Mouse (Mus musculus): ENCODE results near the gene I830077J02Rik.

The I830077J02Rik gene

DNA sequence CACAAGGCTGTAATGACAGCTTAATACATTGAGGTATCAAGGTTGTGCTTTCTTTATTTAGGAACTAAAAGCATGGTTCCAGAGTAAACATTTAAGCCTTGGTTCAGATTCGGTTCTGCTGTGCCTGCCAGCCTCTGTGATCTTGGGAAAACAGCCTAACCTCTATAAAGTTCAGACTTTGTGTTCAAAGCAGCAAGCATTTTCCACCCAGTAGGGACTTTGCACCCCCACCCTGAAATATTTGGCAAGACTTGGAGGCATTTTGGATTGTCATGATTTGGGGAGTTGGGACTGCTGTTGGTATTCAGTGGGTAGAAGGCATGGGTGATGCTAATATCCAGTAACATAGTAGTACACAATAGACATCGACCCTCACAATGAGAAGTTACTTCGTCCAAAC is 43.5 kb downstream of the I830077J02Rik start:
- no peak for TF ChIP-seq GATA4 (IDR thresholded peaks at IDR 0.05; ENCODE audit: insufficient replicate concordance, low read length)

DNA sequence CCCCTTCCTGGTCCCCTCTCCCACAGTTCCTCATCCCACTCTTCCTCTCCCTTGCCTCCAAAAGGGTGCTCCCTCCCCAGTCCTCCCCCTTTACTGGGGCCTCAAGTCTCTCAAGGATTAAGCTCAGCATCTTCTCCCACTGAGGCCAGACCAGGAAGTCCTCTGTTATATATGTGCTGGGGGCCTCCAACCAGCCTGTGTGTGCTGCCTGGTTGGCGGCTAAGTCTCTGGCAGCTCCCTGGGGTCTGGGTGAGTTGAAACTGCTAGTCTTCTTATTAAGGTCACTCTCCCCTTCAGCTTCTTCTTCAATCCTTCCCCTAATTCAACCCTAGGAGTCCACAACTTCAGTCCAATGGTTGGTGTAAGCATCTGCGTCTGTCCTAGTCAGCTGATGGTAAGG is 49.4 kb downstream of the I830077J02Rik start:
- TF ChIP-seq GATA4 (IDR thresholded peaks at IDR 0.05; ENCODE audit: insufficient replicate concordance, low read length): no peak

DNA sequence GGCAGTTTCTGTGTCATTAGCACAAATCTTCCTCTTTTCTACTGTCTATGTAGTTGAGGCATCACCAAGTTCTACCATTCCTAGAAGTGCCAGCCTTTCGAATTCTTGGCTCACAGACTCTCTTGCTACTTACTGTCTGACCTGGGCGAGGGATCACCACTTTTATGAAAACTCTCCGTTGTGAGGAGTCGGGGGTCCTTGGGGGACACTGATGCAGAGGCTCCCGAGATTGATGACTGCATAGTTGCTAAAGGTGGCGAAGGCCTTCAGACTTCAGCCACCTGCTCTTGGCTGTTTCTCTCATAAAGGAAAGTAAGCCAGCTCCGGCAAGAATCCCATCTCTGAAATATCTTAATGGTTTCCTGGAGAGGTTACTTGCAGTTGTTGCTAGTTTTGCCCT is 50.4 kb downstream of the I830077J02Rik start:
- TF ChIP-seq GATA4 (IDR thresholded peaks at IDR 0.05; ENCODE audit: insufficient replicate concordance, low read length): no peak

DNA sequence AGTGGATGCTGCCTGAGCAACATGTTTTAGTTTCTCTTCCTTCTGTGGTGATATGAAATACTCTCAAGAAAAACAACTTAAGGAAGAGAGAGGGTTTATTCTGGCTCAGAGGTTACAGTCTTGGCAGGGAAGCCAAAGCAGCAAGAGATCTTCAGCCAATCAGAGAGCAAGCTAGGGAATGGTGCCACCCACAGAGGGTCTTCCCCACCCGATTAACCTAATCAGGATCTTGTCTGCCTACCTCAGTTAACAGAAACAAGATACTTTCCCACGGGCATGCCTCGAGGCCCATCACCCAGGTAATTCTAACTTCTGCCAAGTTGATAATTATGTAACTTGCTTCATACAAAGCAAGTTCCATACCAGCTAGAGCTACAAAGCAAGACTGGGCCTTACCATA is 52.0 kb downstream of the I830077J02Rik start:
- no peak for TF ChIP-seq GATA4 (IDR thresholded peaks at IDR 0.05; ENCODE audit: insufficient replicate concordance, low read length)

DNA sequence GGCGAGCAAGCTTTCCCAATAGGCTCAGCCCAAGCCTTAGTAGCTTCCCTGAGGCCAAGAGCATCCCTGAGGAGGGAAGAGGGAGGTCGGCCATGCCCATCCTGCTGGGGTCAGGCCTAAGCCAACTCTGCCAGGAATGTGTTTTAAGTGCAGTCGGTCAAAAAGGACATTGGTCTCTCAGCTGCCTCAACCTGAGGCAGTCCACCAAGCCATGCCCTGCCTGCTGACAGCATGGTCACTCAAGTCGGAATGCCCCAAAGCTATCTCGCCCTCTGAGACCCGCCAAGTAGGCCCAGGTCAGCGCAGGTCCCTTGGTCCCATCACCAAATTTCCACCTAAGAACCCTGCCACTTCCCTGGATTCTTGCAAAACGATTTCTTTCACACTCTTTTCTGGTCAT is 53.7 kb downstream of the I830077J02Rik start:
- TF ChIP-seq GATA4 (IDR thresholded peaks at IDR 0.05; ENCODE audit: insufficient replicate concordance, low read length): no peak

DNA sequence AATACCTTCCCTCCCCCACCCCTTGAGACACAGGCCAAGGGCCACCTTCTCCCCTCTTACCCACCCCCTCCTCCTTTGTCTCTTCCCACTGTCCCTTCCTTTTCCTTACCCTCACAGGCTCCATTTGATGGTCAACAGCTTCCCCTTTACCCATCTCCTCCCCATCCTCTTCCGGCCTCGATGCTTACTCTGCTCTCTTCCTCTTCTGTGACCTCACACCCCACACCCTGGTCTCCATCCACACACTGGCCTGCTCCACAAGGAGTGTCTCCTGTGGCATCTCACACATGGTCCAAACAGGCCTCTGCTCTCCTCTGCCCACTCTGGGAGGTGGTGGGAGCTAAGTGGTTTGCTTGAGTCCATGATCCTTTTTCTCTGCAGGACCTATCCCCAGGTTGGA is 54.5 kb downstream of the I830077J02Rik start:
- no peak for TF ChIP-seq GATA4 (IDR thresholded peaks at IDR 0.05; ENCODE audit: insufficient replicate concordance, low read length)

DNA sequence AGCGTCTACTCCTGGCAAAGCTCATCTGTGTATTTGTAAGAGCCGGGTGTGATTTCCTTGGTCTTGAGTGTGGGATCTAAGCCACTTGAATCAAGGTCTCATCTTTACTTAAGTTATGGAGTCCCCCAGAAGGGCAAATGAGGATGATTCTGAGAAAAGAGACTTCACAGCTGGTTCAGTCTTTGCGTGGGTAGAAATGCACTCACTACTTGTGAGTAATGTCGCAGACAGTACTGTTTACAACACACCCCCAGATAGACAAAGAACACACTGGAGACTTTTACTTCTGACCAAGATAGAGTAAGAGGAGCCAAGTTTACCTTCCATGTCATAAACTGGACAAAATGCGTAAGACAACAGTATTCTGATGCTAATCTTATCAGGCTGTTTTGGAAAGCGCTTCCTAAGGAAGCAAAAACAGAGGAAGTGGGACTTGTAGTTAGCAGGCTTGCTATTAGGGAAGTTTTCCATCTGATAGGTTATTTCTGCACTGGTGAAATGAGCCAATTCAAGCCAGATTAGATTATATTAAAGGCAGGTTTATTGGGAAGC is 55.1 kb downstream of the I830077J02Rik start:
- TF ChIP-seq GATA4 (IDR thresholded peaks at IDR 0.05; ENCODE audit: insufficient replicate concordance, low read length): peak; percentile 69

DNA sequence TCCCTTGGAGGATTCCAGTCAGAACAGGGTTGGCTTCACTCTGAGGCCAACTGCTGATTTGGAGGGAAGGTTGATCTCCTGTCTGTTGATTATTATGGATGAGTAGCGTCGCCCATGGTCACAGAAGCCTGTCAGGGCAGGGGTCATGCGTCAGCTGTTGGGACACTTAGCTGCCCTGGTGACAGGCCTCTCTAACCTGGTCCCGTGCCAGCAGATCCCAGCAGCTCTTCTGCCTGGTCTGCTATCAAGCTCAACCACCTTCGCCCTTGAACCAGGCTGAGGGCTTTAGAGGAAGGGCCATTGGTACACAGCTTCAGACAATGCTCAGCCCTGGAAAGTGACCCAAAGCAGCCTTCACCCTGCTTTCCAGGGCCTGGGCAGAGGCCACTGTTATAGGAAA is 56.4 kb downstream of the I830077J02Rik start:
- TF ChIP-seq GATA4 (IDR thresholded peaks at IDR 0.05; ENCODE audit: insufficient replicate concordance, low read length): no peak
